Mouse (Mus musculus) small intestine, adult 2 months (tissue): Measurements from ENCODE around the gene Ndc80.

Source experiments
- CTCF ChIP-seq: fragments of 200-500 bp; IDR thresholded peaks from 2 replicates; pipeline ENCODE4 v1.5.1; 2012; ENCODE audit warnings: low read depth, mild to moderate bottlenecking, control low read depth, inconsistent platforms, low read length, moderate library complexity, mixed read lengths; ENCODE audit not compliant: insufficient replicate concordance, insufficient read length; ENCODE audit errors: extremely low read depth
- POLR2A ChIP-seq: fragments of 200-500 bp; IDR thresholded peaks from 2 replicates; pipeline ENCODE4 v1.6.1; 2012; ENCODE audit warnings: low read depth, mild to moderate bottlenecking, control low read depth, inconsistent platforms, low read length, moderate library complexity

DNA sequence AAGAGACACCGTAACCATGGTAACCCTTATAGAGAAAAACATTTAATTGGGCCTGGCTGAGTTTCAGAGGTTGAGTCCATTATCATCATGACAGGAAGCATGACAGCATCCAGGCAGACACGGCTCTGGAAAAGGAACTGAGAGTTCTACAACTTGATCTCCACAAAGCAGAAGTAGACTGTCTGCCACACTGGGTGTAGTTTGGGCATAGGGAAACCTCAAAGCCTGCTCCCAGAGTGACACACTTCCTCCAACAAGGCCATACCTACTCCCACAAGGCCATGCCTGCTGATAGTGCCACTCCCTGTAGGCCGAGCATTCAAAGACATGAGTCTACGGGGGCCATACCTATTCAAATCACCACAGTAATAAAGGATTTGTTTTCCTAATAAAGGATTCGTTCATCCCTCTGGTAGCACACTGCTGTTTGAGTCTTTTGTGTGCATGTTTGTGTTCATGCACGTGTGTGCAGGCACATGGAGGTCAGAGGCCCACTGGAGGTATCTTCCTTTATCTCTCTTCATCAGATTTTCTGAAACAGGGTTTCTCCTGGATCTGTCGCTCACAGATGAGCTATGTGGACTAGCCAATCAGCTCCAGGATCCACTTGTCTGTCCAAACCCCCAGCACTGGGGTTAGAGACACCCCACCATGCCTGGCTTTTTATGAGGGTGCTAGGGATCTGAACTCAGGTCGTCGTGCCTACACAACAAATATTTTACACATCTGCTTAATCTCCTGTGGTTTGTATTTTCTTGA lies 36.8 kb downstream of the Ndc80 start:
- TF ChIP-seq POLR2A (no peak), CTCF (no peak)
